Mouse (Mus musculus): ENCODE data around the gene Siah3. TPM values are rescaled to one million over a fixed set of nuclear protein-coding genes. Genes with fewer than 3 reads are reported as not detected.

Siah3 gene
- polyA plus RNA-seq, 1 experiment from 2014 or later: 0.43 TPM

GRCm38 (mm10) chr14:75504255-75504654, 48.5 kb downstream of the Siah3 start:
- no peaks in the 10 kb centered on the region for H3K36me3 ChIP-seq (ENCODE audit: control insufficient read depth, insufficient read depth, low read length)
- H3K9ac ChIP-seq (ENCODE audit: low read depth, low read length): no peak overlapping the region
- H3K4me3 ChIP-seq (ENCODE audit: low read depth, low read length): no peak overlapping the region
- H3K4me1 ChIP-seq (ENCODE audit: control insufficient read depth, insufficient read depth, low read length): no peaks in the 10 kb centered on the region
- H3K9me3 ChIP-seq (ENCODE audit: control insufficient read depth, low read length): no peaks in the 10 kb centered on the region
- DNase-seq (ENCODE audit: low spot score) (no peak), ATAC-seq (ENCODE audit: low read depth) (no peak)
- H3K4me2 ChIP-seq (ENCODE audit: low read depth, low read length): no peak overlapping the region
- 53% methylated on average over 2 of the region's 2 CpGs for WGBS
- no peaks in the 10 kb centered on the region for H3K27me3 ChIP-seq (replicated peaks; ENCODE audit: control insufficient read depth, insufficient read depth, low read length)
- no peak overlapping the region for H3K27ac ChIP-seq (replicated peaks; ENCODE audit: low read depth, low read length)

- Histone ChIP-seq H3K4me1 (ENCODE audit: control insufficient read depth, insufficient read depth, low read length) (no peaks in the 10 kb centered on the region), H3K27me3 (replicated peaks; ENCODE audit: control insufficient read depth, insufficient read depth, low read length) (no peaks in the 10 kb centered on the region), H3K4me2 (ENCODE audit: low read depth, low read length) (no peak overlapping the region), H3K27ac (replicated peaks; ENCODE audit: low read depth, low read length) (no peak overlapping the region), H3K4me3 (ENCODE audit: low read depth, low read length) (no peak overlapping the region), H3K9ac (ENCODE audit: low read depth, low read length) (no peak overlapping the region), H3K36me3 (ENCODE audit: control insufficient read depth, insufficient read depth, low read length) (no peaks in the 10 kb centered on the region), H3K9me3 (ENCODE audit: control insufficient read depth, low read length) (no peaks in the 10 kb centered on the region)
- ATAC-seq (ENCODE audit: low read depth) (no peak; the same call in 1 of the 2 replicates), DNase-seq (ENCODE audit: low spot score) (peak; percentile 34)
- WGBS: 40% methylated on average over 8 of the region's 8 CpGs
Measured at GRCm38 (mm10) chr14:75505126-75505840, 49.5 kb downstream of the Siah3 start.

- Histone ChIP-seq H3K4me1 (ENCODE audit: control insufficient read depth, insufficient read depth, low read length) (no peaks in the 10 kb centered on the region), H3K27me3 (replicated peaks; ENCODE audit: control insufficient read depth, insufficient read depth, low read length) (no peaks in the 10 kb centered on the region), H3K36me3 (ENCODE audit: control insufficient read depth, insufficient read depth, low read length) (no peaks in the 10 kb centered on the region), H3K4me2 (ENCODE audit: low read depth, low read length) (no peak overlapping the region), H3K27ac (replicated peaks; ENCODE audit: low read depth, low read length) (no peak overlapping the region), H3K9me3 (ENCODE audit: control insufficient read depth, low read length) (no peaks in the 10 kb centered on the region), H3K9ac (ENCODE audit: low read depth, low read length) (no peak overlapping the region), H3K4me3 (ENCODE audit: low read depth, low read length) (no peak overlapping the region)
- ATAC-seq (ENCODE audit: low read depth): no peak
- DNase-seq (ENCODE audit: low spot score): no peak
- WGBS: 67% methylated on average over 3 of the region's 3 CpGs
Measured at GRCm38 (mm10) chr14:75506246-75506645, 50.5 kb downstream of the Siah3 start.

- Histone ChIP-seq H3K4me2 (ENCODE audit: low read depth, low read length) (no peak overlapping the region), H3K27me3 (replicated peaks; ENCODE audit: control insufficient read depth, insufficient read depth, low read length) (no peaks in the 10 kb centered on the region), H3K4me1 (ENCODE audit: control insufficient read depth, insufficient read depth, low read length) (no peaks in the 10 kb centered on the region), H3K27ac (replicated peaks; ENCODE audit: low read depth, low read length) (no peak overlapping the region), H3K9me3 (ENCODE audit: control insufficient read depth, low read length) (no peaks in the 10 kb centered on the region), H3K36me3 (ENCODE audit: control insufficient read depth, insufficient read depth, low read length) (no peaks in the 10 kb centered on the region), H3K9ac (ENCODE audit: low read depth, low read length) (no peak overlapping the region), H3K4me3 (ENCODE audit: low read depth, low read length) (no peak overlapping the region)
- no peak for DNase-seq (ENCODE audit: low spot score)
- 79% methylated on average over 6 of the region's 6 CpGs for whole genome bisulfite sequencing
- ATAC-seq (ENCODE audit: low read depth): no peak
Measured at GRCm38 (mm10) chr14:75510125-75510524, 54.3 kb downstream of the Siah3 start.

GRCm38 (mm10) chr14:75512946-75513345, 57.2 kb downstream of the Siah3 start:
- DNase-seq (ENCODE audit: low spot score): no peak
- Histone ChIP-seq H3K36me3 (ENCODE audit: control insufficient read depth, insufficient read depth, low read length) (no peaks in the 10 kb centered on the region), H3K4me3 (ENCODE audit: low read depth, low read length) (no peak overlapping the region), H3K9ac (ENCODE audit: low read depth, low read length) (no peak overlapping the region), H3K27ac (replicated peaks; ENCODE audit: low read depth, low read length) (no peak overlapping the region), H3K27me3 (replicated peaks; ENCODE audit: control insufficient read depth, insufficient read depth, low read length) (no peaks in the 10 kb centered on the region), H3K4me2 (ENCODE audit: low read depth, low read length) (no peak overlapping the region), H3K4me1 (ENCODE audit: control insufficient read depth, insufficient read depth, low read length) (no peaks in the 10 kb centered on the region), H3K9me3 (ENCODE audit: control insufficient read depth, low read length) (no peaks in the 10 kb centered on the region)
- 48% methylated on average over 3 of the region's 3 CpGs for WGBS
- ATAC-seq (ENCODE audit: low read depth): no peak

- Histone ChIP-seq H3K4me2 (ENCODE audit: low read depth, low read length) (no peak overlapping the region), H3K36me3 (ENCODE audit: control insufficient read depth, insufficient read depth, low read length) (no peaks in the 10 kb centered on the region), H3K27me3 (replicated peaks; ENCODE audit: control insufficient read depth, insufficient read depth, low read length) (no peaks in the 10 kb centered on the region), H3K9me3 (ENCODE audit: control insufficient read depth, low read length) (no peaks in the 10 kb centered on the region), H3K4me3 (ENCODE audit: low read depth, low read length) (no peak overlapping the region), H3K4me1 (ENCODE audit: control insufficient read depth, insufficient read depth, low read length) (no peaks in the 10 kb centered on the region), H3K9ac (ENCODE audit: low read depth, low read length) (no peak overlapping the region), H3K27ac (replicated peaks; ENCODE audit: low read depth, low read length) (no peak overlapping the region)
- WGBS: 79% methylated on average over 3 of the region's 3 CpGs
- no peak for DNase-seq (ENCODE audit: low spot score)
- ATAC-seq (ENCODE audit: low read depth): no peak
Measured at GRCm38 (mm10) chr14:75516161-75516560, 60.4 kb downstream of the Siah3 start.

GRCm38 (mm10) chr14:75516917-75517595, 61.3 kb downstream of the Siah3 start:
- DNase-seq (ENCODE audit: low spot score) (no peak), ATAC-seq (ENCODE audit: low read depth) (no peak)
- Histone ChIP-seq H3K27ac (replicated peaks; ENCODE audit: low read depth, low read length) (no peak overlapping the region), H3K4me3 (ENCODE audit: low read depth, low read length) (no peak overlapping the region), H3K9ac (ENCODE audit: low read depth, low read length) (no peak overlapping the region), H3K9me3 (ENCODE audit: control insufficient read depth, low read length) (no peaks in the 10 kb centered on the region), H3K4me1 (ENCODE audit: control insufficient read depth, insufficient read depth, low read length) (no peaks in the 10 kb centered on the region), H3K4me2 (ENCODE audit: low read depth, low read length) (no peak overlapping the region), H3K27me3 (replicated peaks; ENCODE audit: control insufficient read depth, insufficient read depth, low read length) (no peaks in the 10 kb centered on the region), H3K36me3 (ENCODE audit: control insufficient read depth, insufficient read depth, low read length) (no peaks in the 10 kb centered on the region)
- WGBS: 65% methylated on average over 9 of the region's 9 CpGs

- Histone ChIP-seq H3K9me3 (ENCODE audit: control insufficient read depth, low read length) (no peaks in the 10 kb centered on the region), H3K4me2 (ENCODE audit: low read depth, low read length) (no peak overlapping the region), H3K27ac (replicated peaks; ENCODE audit: low read depth, low read length) (no peak overlapping the region), H3K4me1 (ENCODE audit: control insufficient read depth, insufficient read depth, low read length) (no peaks in the 10 kb centered on the region), H3K27me3 (replicated peaks; ENCODE audit: control insufficient read depth, insufficient read depth, low read length) (no peaks in the 10 kb centered on the region), H3K36me3 (ENCODE audit: control insufficient read depth, insufficient read depth, low read length) (no peaks in the 10 kb centered on the region), H3K4me3 (ENCODE audit: low read depth, low read length) (no peak overlapping the region), H3K9ac (ENCODE audit: low read depth, low read length) (no peak overlapping the region)
- ATAC-seq (ENCODE audit: low read depth) (no peak), DNase-seq (ENCODE audit: low spot score) (no peak)
- WGBS: 87% methylated on average over 15 of the region's 15 CpGs
Measured at GRCm38 (mm10) chr14:75518196-75518887, 62.6 kb downstream of the Siah3 start.

All from embryonic facial prominence, embryonic 14.5 days (tissue).